Mouse (Mus musculus) ES-E14 (cell line): Measurements from ENCODE around the gene Gstp3. TPM values are rescaled to one million over a fixed set of nuclear protein-coding genes. Genes with fewer than 3 reads are reported as not detected.

Source experiments
- DNase-seq: peaks from one replicate; pipeline ENCODE4 v3.0.0-alpha.2; 2013; ENCODE audit warnings: low read depth, low spot score
- H3K27ac ChIP-seq: 2 replicates; pipeline ENCODE4 v1.5.1; 2012; ENCODE audit warnings: low read depth, mild to moderate bottlenecking, low read length, moderate library complexity, mixed read lengths; ENCODE audit not compliant: poor library complexity, insufficient read depth, severe bottlenecking
- H3K36me3 ChIP-seq: 2 replicates; pipeline ENCODE4 v1.6.1; 2012; ENCODE audit warnings: mild to moderate bottlenecking, low read length, moderate library complexity, mixed read lengths; ENCODE audit not compliant: control insufficient read depth, poor library complexity, insufficient read depth, severe bottlenecking
- H3K4me1 ChIP-seq, 2 experiments: fragments of 150-350 bp in 1 of 2; sonication (generic) in 1 of 2; 2 replicates each; pipeline ENCODE4 v1.6.1; 2012; ENCODE audit warnings: low read length in 2 of 2, mild to moderate bottlenecking in 1 of 2, mixed read lengths in 1 of 2; ENCODE audit not compliant: control insufficient read depth in 2 of 2, insufficient read depth in 2 of 2, poor library complexity in 1 of 2
- H3K4me3 ChIP-seq, 2 experiments: fragments of 150-350 bp in 1 of 2; sonication (generic) in 1 of 2; 2 replicates each; pipeline ENCODE4 v1.5.1; 2012; ENCODE audit warnings: low read length in 2 of 2, low read depth in 1 of 2, mild to moderate bottlenecking in 1 of 2, mixed read lengths in 1 of 2; ENCODE audit not compliant: insufficient read depth in 1 of 2, poor library complexity in 1 of 2, severe bottlenecking in 1 of 2
- H3K9ac ChIP-seq: 2 replicates; pipeline ENCODE4 v1.6.1; 2012; ENCODE audit warnings: low read depth, mild to moderate bottlenecking, low read length, mixed read lengths; ENCODE audit not compliant: poor library complexity, insufficient read depth, severe bottlenecking
- H3K9me3 ChIP-seq: fragments of 150-350 bp; sonication (generic); 2 replicates; pipeline ENCODE4 v1.6.1; 2012; ENCODE audit warnings: low read depth, mild to moderate bottlenecking, low read length; ENCODE audit not compliant: control insufficient read depth, insufficient read depth
- CHD2 ChIP-seq: IDR thresholded peaks from 2 replicates; pipeline ENCODE4 v1.6.1; 2014; ENCODE audit warnings: mild to moderate bottlenecking, low read depth, low read length, inconsistent platforms
- HCFC1 ChIP-seq: IDR thresholded peaks from 2 replicates; pipeline ENCODE4 v1.6.1; 2012; ENCODE audit warnings: low read length, inconsistent platforms, borderline replicate concordance; ENCODE audit not compliant: insufficient read depth
- MAFK ChIP-seq: IDR thresholded peaks from 2 replicates; pipeline ENCODE4 v1.6.1; 2014; ENCODE audit warnings: mild to moderate bottlenecking, low read depth, low read length, inconsistent platforms; ENCODE audit not compliant: insufficient read depth
- ZC3H11A ChIP-seq: IDR thresholded peaks from 2 replicates; pipeline ENCODE4 v1.6.1; 2012; ENCODE audit warnings: low read depth, mild to moderate bottlenecking, inconsistent platforms, low read length, borderline replicate concordance
- ZNF384 ChIP-seq: IDR thresholded peaks from 2 replicates; pipeline ENCODE4 v1.6.1; 2012; ENCODE audit warnings: low read depth, low read length, inconsistent platforms
- in situ Hi-C, 2 experiments: fragments of 600-800 bp; cut with MboI; formaldehyde crosslinking; loops; one replicate each; pipeline ENCODE4 v1.15.1; 2025; ENCODE audit warnings: low sequenced_read_pairs in 2 of 2, inconsistent platforms in 1 of 2; ENCODE audit not compliant: unreplicated experiment in 2 of 2
- total RNA-seq: library from RNA; depleted of rRNA; stranded (reverse); fragments of 300-350 nt; gene quantifications from 2 replicates; pipeline ENCODE4 v1.2.3, GENCODE M21; 2012; rRNA removed

Gene Gstp3
- 3.4 and 3.9 TPM in 2 replicates for total RNA-seq

- H3K9me3 ChIP-seq = no peaks in the 10 kb centered on the region
- H3K4me3 ChIP-seq = peak within 1 kb of the TSS; percentile 18 to 61; a peak in 3 of 4 replicates
- H3K36me3 ChIP-seq = no peaks in the 10 kb centered on the region
- H3K9ac ChIP-seq = no peak within 1 kb of the TSS
- no peak for DNase-seq
- TF ChIP-seq HCFC1 = no peak
- peak; percentile 67; the same call in 1 of the 2 replicates for TF ChIP-seq MAFK
- H3K27ac ChIP-seq = peak within 1 kb of the TSS; percentile 9
- peaks cover 16 to 36% of the 10 kb centered on the region in 2 experiments; a peak in 3 of 4 replicates for H3K4me1 ChIP-seq
- in situ Hi-C loops = no loop called here
These were observed at the start of gene Gstp3 for GRCm38 (mm10) chr19:4059069-4059740. TSS of gene Gstp3 (minus strand) at chr19:4059569.

GRCm38 (mm10) chr19:4108535-4108934 is 49.2 kb upstream of the Gstp3 start:
- TF ChIP-seq ZC3H11A = no peak
- H3K36me3 ChIP-seq = peaks cover 2% of the 10 kb centered on the region; the same call in 1 of the 2 replicates
- peaks cover 0 to 2% of the 10 kb centered on the region in 2 experiments; a peak in 1 of 4 replicates for H3K4me1 ChIP-seq
- DNase-seq = no peak
- H3K9me3 ChIP-seq = no peaks in the 10 kb centered on the region
- in situ Hi-C loops = no loop called here
- H3K4me3 ChIP-seq = no peak overlapping the region
- H3K9ac ChIP-seq = no peak overlapping the region
- H3K27ac ChIP-seq = no peak overlapping the region

GRCm38 (mm10) chr19:4106654-4107053 is 47.3 kb upstream of the Gstp3 start:
- Histone ChIP-seq H3K9me3 (no peaks in the 10 kb centered on the region), H3K9ac (no peak overlapping the region), H3K27ac (no peak overlapping the region), H3K36me3 (no peaks in the 10 kb centered on the region), H3K4me3 (no peak overlapping the region), H3K4me1 (peaks cover 0 to 2% of the 10 kb centered on the region in 2 experiments; a peak in 1 of 4 replicates)
- no peak for DNase-seq
- TF ChIP-seq HCFC1 (no peak), MAFK (no peak), ZC3H11A (no peak), ZNF384 (no peak), CHD2 (no peak)
- in situ Hi-C loops = no loop called here

- no peak for DNase-seq
- Histone ChIP-seq H3K9me3 (no peaks in the 10 kb centered on the region), H3K4me3 (no peak overlapping the region), H3K9ac (no peak overlapping the region), H3K4me1 (peaks cover 0 to 2% of the 10 kb centered on the region in 2 experiments; a peak in 1 of 4 replicates), H3K27ac (no peak overlapping the region), H3K36me3 (no peaks in the 10 kb centered on the region)
- no peak for TF ChIP-seq ZC3H11A
- no peak for TF ChIP-seq ZNF384
- TF ChIP-seq CHD2 = no peak
- TF ChIP-seq MAFK = no peak
- no peak for TF ChIP-seq HCFC1
- in situ Hi-C loops = no loop called here
These were observed 45.4 kb upstream of the Gstp3 start for GRCm38 (mm10) chr19:4104675-4105194.

GRCm38 (mm10) chr19:4103792-4104191 is 44.4 kb upstream of the Gstp3 start:
- no peak overlapping the region for H3K9ac ChIP-seq
- TF ChIP-seq ZC3H11A (no peak), MAFK (no peak), CHD2 (no peak), ZNF384 (no peak), HCFC1 (no peak)
- DNase-seq = no peak
- H3K4me3 ChIP-seq = no peak overlapping the region
- H3K27ac ChIP-seq = no peak overlapping the region
- H3K36me3 ChIP-seq = no peaks in the 10 kb centered on the region
- in situ Hi-C loops = no loop called here
- H3K9me3 ChIP-seq = no peaks in the 10 kb centered on the region
- H3K4me1 ChIP-seq = peaks cover 0 to 8% of the 10 kb centered on the region in 2 experiments; a peak in 3 of 4 replicates
